Mouse (Mus musculus) hindlimb bud, embryonic 11.5 days (tissue): ENCODE measurements around the gene Capn11.

Experiments
- DNase-seq: peaks from one replicate; pipeline ENCODE4 v3.0.0-alpha.2; 2012; ENCODE audit warnings: low read depth, low spot score; ENCODE audit errors: extremely low spot score

Gene Capn11

GRCm38 (mm10) chr17:45584939-45585678 lies 74.0 kb downstream of the Capn11 start:
- DNase-seq, result no peak

- DNase-seq, result no peak
Observed at GRCm38 (mm10) chr17:45584096-45584896, 74.8 kb downstream of the Capn11 start.

DNA sequence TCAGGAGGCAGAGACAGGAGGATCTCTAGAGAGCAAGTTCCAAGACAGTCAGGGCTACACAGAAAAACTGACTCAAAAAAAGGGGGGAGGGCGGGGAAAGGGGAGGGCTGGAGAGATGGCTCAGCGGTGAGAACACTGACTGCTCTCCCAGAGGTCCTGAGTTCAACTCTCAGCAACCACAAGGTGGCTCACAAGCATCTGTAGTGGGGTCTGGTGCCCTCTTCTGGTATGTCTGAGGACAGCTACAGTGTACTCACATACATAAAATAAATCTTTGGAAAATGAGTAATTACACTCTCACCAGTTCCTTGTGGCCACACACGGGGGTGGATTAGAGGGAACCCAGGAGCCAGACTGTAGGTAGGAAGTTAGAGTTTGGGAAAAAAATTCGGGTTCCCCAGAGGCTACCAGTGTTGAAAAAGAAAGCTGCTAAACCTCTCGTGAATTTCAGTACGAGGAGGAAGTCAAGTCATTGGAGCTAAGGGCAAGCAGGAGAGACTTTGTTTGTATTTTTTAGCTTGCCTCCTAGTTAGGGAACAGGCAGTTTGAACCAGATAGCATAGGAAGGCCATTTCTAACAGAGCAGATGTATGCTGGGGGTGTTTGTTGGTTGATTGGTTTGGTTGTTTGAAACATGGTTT lies 76.3 kb downstream of the Capn11 start:
- no peak for DNase-seq

DNA sequence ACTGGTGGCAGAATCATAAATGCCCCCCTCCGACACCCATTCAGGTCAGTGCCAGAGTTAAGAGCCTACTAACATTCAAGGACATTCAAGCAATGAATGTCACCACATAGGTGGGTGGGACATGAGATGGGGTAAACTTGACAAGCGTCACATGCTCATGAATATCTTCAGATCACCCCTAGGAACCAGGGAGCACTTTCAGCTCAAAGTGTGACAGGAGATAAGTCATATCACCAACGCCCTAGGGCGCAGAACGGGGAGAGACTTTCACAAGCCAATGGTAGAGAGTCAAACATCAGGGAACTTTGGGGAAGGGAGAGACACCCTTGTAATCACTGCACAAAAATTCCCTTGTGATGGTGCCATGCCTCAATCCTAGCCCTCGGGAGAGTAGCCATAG lies 76.9 kb downstream of the Capn11 start:
- DNase-seq, result no peak

DNA sequence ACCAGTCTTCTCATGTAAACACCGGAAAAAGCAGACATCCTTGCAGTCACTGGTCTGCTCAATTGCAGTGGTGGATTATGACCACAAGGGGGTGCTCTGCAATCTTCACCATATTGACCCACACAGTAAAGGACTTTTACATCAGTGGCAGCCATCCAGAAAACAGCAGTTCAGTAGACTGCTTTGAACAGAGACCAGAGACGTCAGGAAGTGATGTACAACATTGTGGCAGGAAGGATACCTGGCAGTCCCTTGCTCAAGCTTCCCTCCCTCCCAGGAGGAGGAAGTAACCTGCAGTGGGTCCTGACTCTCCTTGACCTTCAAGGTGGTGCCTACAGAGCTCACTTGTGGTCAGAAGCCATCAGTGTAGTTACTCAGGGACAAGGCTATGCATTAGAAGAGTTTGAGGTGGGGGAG lies 77.5 kb downstream of the Capn11 start:
- no peak for DNase-seq

GRCm38 (mm10) chr17:45580958-45581477 lies 78.1 kb downstream of the Capn11 start:
- no peak for DNase-seq
